Mouse (Mus musculus): ENCODE results near the gene Shbg. TPM values are rescaled to one million over a fixed set of nuclear protein-coding genes. Genes with fewer than 3 reads are reported as not detected.

The Shbg gene
- polyA plus RNA-seq, 1 experiment from 2014 or later: not detected

DNA sequence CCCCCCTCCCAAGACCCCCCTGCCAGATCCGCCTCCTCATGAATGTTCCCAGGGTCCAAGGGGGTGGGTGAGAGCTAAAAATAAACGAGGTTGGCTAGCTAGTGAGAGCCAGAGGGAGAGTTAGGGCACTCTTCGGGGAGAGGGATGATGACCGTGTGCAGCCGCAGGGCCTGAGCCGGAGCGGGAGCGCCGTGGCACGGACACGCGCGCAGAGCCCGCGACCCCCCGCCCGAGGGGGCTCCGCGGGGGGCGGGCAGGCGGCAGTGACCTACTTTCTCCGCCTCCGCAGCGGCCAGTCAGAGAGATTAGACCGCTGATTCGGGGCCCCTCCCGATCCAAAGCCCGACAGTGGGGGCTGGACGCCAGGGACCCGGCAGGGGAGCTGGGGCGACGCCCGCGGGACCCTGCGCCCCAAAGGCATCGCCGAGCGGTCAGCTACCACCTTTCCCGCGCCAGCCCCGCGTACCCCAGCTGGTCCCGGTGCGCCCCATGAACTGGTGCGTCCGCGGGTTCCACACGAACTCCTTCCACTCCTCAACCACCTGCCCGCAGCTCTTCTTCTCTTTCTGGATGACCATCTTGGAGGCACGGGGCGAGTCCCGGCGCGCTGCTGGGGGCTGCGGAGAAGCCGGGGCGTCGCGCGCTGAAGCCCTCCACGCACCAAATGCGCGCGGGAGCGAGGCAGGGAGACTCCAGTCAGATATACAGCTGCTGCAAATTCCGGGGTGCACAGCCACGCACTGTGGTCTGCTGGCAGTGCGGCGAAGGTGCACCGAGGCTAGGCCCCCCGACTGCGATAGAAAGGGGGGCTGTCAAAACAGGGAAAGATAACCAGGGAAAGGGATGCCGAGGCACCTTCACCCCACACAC lies 12.7 kb downstream of the Shbg start:
- DNase-seq (ENCODE audit: low spot score): peak; percentile 47
- under 1% methylated on average over 73 of the region's 73 CpGs for WGBS
- peaks cover 38% of the 10 kb centered on the region for H3K27me3 ChIP-seq (ENCODE audit: low read depth, poor library complexity, severe bottlenecking)
- H3K9me3 ChIP-seq (replicated peaks): no peaks in the 10 kb centered on the region
- peak overlapping the region; percentile 71 for H3K4me3 ChIP-seq
- peaks cover 33% of the 10 kb centered on the region for H3K4me1 ChIP-seq
- H3K36me3 ChIP-seq: 0 out of 2 replicates have a peak, but pooled peaks cover 4% of the 10 kb centered on the region
- H3K27ac ChIP-seq (replicated peaks): peak overlapping the region; percentile 83

DNA sequence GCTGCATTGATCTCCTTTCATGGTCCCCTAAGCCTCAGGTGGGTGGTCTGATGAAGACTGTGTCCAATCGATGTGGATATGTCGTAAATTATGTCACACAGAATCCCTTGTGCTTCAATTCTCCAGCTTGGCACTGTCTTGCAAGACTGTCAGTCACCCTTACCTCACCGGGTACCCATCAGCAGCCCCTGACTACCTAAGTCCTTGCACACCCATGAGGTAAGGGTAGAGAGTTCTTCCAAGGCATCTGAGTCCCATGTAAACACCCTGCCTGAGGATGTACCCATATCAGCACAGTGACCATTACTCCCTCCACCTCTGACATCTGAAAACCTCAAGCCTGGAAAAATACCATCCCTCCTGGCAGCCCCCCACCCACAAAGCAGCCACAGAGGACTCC lies 13.4 kb downstream of the Shbg start:
- Histone ChIP-seq H3K4me1 (peaks cover 40% of the 10 kb centered on the region), H3K4me3 (peak overlapping the region; percentile 71), H3K27me3 (ENCODE audit: low read depth, poor library complexity, severe bottlenecking) (peaks cover 38% of the 10 kb centered on the region), H3K36me3 (0 out of 2 replicates have a peak, but pooled peaks cover 4% of the 10 kb centered on the region), H3K27ac (replicated peaks) (peak overlapping the region; percentile 83), H3K9me3 (replicated peaks) (no peaks in the 10 kb centered on the region)
- 72% methylated on average over 3 of the region's 3 CpGs for WGBS
- DNase-seq (ENCODE audit: low spot score): no peak

GRCm38 (mm10) chr11:69603516-69603915 lies 14.2 kb downstream of the Shbg start:
- DNase-seq (ENCODE audit: low spot score): no peak
- H3K4me1 ChIP-seq: peaks cover 45% of the 10 kb centered on the region
- H3K4me3 ChIP-seq: no peak overlapping the region; the same call in 1 of the 2 replicates
- H3K27ac ChIP-seq (replicated peaks): no peak overlapping the region
- 82% methylated on average over 8 of the region's 8 CpGs for WGBS
- no peaks in the 10 kb centered on the region for H3K9me3 ChIP-seq (replicated peaks)
- H3K27me3 ChIP-seq (ENCODE audit: low read depth, poor library complexity, severe bottlenecking): peaks cover 38% of the 10 kb centered on the region
- 0 out of 2 replicates have a peak, but pooled peaks cover 4% of the 10 kb centered on the region for H3K36me3 ChIP-seq

DNA sequence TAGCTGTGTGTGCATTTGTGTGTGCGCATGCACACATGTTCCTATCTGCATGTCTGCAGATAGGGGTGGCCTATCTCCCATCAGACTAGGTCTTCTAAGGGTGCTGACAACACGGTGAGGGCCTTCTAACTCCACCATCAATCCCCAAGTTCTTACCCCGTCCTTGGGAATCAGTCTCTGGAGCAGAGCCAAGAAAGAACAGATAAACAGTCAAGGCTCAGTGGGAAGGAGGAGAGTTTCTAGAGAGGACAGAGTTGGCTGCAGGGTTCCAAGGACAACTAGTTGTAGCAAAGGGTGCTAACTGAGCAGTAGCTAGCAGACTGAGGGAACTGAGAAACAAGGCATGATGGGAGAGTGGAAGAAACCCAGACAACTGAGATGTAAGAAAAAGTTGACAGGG lies 15.9 kb downstream of the Shbg start:
- 87% methylated on average over 3 of the region's 3 CpGs for WGBS
- Histone ChIP-seq H3K27me3 (ENCODE audit: low read depth, poor library complexity, severe bottlenecking) (peaks cover 37% of the 10 kb centered on the region), H3K27ac (replicated peaks) (no peak overlapping the region), H3K4me1 (peaks cover 45% of the 10 kb centered on the region), H3K9me3 (replicated peaks) (no peaks in the 10 kb centered on the region), H3K36me3 (0 out of 2 replicates have a peak, but pooled peaks cover 4% of the 10 kb centered on the region), H3K4me3 (no peak overlapping the region)
- DNase-seq (ENCODE audit: low spot score): no peak

- WGBS: 9% methylated on average over 6 of the region's 6 CpGs
- peak overlapping the region; percentile 28 for H3K4me3 ChIP-seq
- H3K27me3 ChIP-seq (ENCODE audit: low read depth, poor library complexity, severe bottlenecking): peaks cover 30% of the 10 kb centered on the region
These were observed 17.6 kb downstream of the Shbg start for GRCm38 (mm10) chr11:69600098-69600497.

DNA sequence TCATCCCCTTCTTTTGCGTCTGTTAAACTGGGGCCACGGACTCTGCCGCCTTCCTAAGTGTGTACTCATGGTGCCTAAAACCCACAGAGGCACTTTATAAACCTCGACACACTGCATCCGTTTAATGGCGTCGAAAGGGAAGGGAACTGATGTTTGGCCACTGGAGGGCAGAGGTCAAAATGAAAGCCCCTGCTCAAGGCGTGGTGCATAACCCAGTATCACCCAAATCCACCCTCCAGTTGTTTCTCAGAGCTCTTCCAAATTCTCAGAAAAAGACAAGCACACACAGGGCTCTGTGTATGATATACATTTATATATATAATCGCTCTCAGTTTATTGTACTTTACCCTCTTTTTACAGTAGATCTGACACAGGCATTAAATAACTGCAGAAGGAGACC lies 18.3 kb downstream of the Shbg start:
- DNase-seq (ENCODE audit: low spot score): no peak
- Histone ChIP-seq H3K9me3 (replicated peaks) (no peaks in the 10 kb centered on the region), H3K4me3 (peak overlapping the region; percentile 28), H3K36me3 (peaks cover 17% of the 10 kb centered on the region), H3K27ac (replicated peaks) (peak overlapping the region; percentile 81), H3K27me3 (ENCODE audit: low read depth, poor library complexity, severe bottlenecking) (peaks cover 24% of the 10 kb centered on the region), H3K4me1 (peaks cover 28% of the 10 kb centered on the region)
- 5% methylated on average over 9 of the region's 9 CpGs for WGBS

More at GRCm38 (mm10) chr11:69600098-69600497, 17.6 kb downstream of the Shbg start:
- peaks cover 35% of the 10 kb centered on the region for H3K4me1 ChIP-seq
- no peaks in the 10 kb centered on the region for H3K9me3 ChIP-seq (replicated peaks)
- peaks cover 10% of the 10 kb centered on the region for H3K36me3 ChIP-seq
- H3K27ac ChIP-seq (replicated peaks): peak overlapping the region; percentile 81
- peak; percentile 51 for DNase-seq (ENCODE audit: low spot score)

GRCm38 (mm10) chr11:69594853-69595252 lies 22.9 kb downstream of the Shbg start:
- no peak overlapping the region for H3K27ac ChIP-seq (replicated peaks)
- no peaks in the 10 kb centered on the region for H3K27me3 ChIP-seq (ENCODE audit: low read depth, poor library complexity, severe bottlenecking)
- no peak for DNase-seq (ENCODE audit: low spot score)
- peaks cover 17% of the 10 kb centered on the region for H3K4me1 ChIP-seq
- H3K4me3 ChIP-seq: no peak overlapping the region
- no peaks in the 10 kb centered on the region for H3K9me3 ChIP-seq (replicated peaks)
- H3K36me3 ChIP-seq: peaks cover 56% of the 10 kb centered on the region
- 96% methylated on average over 6 of the region's 6 CpGs for WGBS

DNA sequence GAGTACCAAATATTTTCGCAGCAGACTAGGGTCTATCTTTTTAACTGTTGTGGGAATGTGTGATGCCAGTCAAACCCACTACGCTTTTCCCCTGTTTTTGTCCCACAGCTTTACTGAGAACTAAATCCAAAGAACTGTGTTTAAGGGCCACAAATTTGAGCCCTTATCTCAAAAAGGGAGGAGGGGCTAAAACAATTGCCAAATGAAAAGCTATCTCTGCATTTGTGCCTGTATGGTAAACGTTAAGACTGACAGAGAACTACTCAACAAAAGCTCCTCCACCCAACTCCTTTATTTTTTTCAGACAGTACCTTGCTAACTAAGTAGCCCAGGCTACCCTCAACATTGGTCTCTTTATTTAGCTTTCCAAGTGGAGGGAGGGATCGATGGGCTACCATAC lies 24.9 kb downstream of the Shbg start:
- Histone ChIP-seq H3K27me3 (ENCODE audit: low read depth, poor library complexity, severe bottlenecking) (no peaks in the 10 kb centered on the region), H3K4me3 (no peak overlapping the region), H3K27ac (replicated peaks) (no peak overlapping the region), H3K9me3 (replicated peaks) (no peaks in the 10 kb centered on the region), H3K4me1 (peaks cover 6% of the 10 kb centered on the region; the same call in 1 of the 2 replicates), H3K36me3 (peaks cover 76% of the 10 kb centered on the region)
- no peak for DNase-seq (ENCODE audit: low spot score)
- 84% methylated on average over 4 of the region's 4 CpGs for WGBS

DNA sequence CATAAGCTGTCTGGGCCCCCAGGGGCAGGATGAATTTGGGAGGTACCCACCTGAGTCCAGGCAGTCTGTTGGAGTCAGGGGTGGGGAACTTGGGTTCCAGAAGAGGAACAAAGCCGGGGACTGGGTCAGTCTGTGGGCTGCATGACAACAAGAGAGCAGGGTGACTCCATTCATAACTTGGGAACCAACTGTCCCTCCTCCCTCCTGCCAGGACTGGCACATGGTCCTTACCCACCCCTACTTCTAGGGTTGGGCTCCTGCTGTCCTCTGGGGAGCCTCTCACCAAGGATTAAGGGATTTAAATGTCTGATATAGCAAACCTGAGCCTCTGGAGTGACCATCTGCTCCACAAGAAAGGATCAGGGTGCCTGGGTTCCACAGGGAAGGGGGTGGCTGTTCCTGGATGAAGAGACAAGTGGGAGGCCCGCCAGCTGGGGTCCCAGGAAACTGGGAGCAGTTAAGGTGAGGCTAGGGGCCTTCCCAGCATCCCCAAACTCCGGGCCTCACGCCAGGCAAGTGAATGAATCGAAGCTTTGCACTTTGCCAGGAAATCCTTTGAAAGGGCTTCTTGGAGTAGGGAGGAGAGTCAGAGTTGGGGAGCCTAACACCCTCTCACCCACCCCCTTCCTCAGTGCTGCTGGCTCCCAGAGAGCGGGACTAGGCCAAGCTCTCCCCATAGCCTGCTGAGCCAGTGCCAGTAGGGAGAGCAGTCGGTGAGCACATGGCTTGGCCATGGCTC lies 25.6 kb downstream of the Shbg start:
- Histone ChIP-seq H3K4me1 (peaks cover 6% of the 10 kb centered on the region; the same call in 1 of the 2 replicates), H3K36me3 (peaks cover 83% of the 10 kb centered on the region), H3K27ac (replicated peaks) (0 out of 2 replicates have a peak overlapping the region, but pooled peaks have one; percentile 24), H3K4me3 (no peak overlapping the region), H3K27me3 (ENCODE audit: low read depth, poor library complexity, severe bottlenecking) (no peaks in the 10 kb centered on the region), H3K9me3 (replicated peaks) (no peaks in the 10 kb centered on the region)
- DNase-seq (ENCODE audit: low spot score): no peak
- WGBS: 78% methylated on average over 7 of the region's 7 CpGs

GRCm38 (mm10) chr11:69591424-69591823 lies 26.3 kb downstream of the Shbg start:
- H3K27me3 ChIP-seq (ENCODE audit: low read depth, poor library complexity, severe bottlenecking): no peaks in the 10 kb centered on the region
- 82% methylated on average over 3 of the region's 3 CpGs for WGBS
- H3K4me3 ChIP-seq: no peak overlapping the region
- H3K36me3 ChIP-seq: peaks cover 90% of the 10 kb centered on the region
- H3K4me1 ChIP-seq: peaks cover 6% of the 10 kb centered on the region; the same call in 1 of the 2 replicates
- no peak for DNase-seq (ENCODE audit: low spot score)
- no peak overlapping the region for H3K27ac ChIP-seq (replicated peaks)
- no peaks in the 10 kb centered on the region for H3K9me3 ChIP-seq (replicated peaks)

GRCm38 (mm10) chr11:69590622-69591021 lies 27.1 kb downstream of the Shbg start:
- Histone ChIP-seq H3K27ac (replicated peaks) (no peak overlapping the region), H3K9me3 (replicated peaks) (no peaks in the 10 kb centered on the region), H3K27me3 (ENCODE audit: low read depth, poor library complexity, severe bottlenecking) (no peaks in the 10 kb centered on the region), H3K4me1 (peaks cover 6% of the 10 kb centered on the region; the same call in 1 of the 2 replicates), H3K4me3 (no peak overlapping the region), H3K36me3 (peaks cover 95% of the 10 kb centered on the region)
- DNase-seq (ENCODE audit: low spot score): no peak
- 95% methylated on average over 8 of the region's 8 CpGs for WGBS

DNA sequence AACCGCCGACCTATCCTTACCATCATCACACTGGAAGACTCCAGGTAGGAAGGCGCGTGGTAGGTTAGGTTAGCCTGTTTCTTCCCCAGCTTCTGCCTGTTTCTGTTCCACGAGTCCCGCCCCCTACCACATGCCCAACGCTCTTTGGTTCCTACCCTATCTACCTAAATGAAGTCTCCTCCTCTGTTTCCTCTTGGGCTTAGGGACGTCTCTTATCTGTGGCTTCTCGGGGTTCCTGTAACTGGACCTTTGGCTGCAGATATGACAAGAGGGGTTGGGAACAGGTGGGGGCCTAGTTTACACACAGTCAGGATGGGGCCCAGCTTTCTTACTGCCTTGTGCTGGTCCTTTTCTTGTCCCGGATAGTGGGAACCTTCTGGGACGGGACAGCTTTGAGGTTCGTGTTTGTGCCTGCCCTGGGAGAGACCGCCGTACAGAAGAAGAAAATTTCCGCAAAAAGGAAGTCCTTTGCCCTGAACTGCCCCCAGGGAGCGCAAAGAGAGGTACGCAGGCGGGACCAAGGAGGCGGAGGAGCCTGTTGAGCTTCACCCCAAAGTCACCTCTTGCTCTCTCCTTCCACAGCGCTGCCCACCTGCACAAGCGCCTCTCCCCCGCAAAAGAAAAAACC lies 28.4 kb downstream of the Shbg start:
- Histone ChIP-seq H3K9me3 (replicated peaks) (no peaks in the 10 kb centered on the region), H3K36me3 (peaks cover 92% of the 10 kb centered on the region), H3K27ac (replicated peaks) (no peak overlapping the region), H3K4me1 (peaks cover 6% of the 10 kb centered on the region; the same call in 1 of the 2 replicates), H3K4me3 (no peak overlapping the region), H3K27me3 (ENCODE audit: low read depth, poor library complexity, severe bottlenecking) (no peaks in the 10 kb centered on the region)
- DNase-seq (ENCODE audit: low spot score): no peak
- 94% methylated on average over 22 of the region's 22 CpGs for WGBS
